8 mouse cellular contexts compared by ENCODE assay signal in the genomic region with DNA sequence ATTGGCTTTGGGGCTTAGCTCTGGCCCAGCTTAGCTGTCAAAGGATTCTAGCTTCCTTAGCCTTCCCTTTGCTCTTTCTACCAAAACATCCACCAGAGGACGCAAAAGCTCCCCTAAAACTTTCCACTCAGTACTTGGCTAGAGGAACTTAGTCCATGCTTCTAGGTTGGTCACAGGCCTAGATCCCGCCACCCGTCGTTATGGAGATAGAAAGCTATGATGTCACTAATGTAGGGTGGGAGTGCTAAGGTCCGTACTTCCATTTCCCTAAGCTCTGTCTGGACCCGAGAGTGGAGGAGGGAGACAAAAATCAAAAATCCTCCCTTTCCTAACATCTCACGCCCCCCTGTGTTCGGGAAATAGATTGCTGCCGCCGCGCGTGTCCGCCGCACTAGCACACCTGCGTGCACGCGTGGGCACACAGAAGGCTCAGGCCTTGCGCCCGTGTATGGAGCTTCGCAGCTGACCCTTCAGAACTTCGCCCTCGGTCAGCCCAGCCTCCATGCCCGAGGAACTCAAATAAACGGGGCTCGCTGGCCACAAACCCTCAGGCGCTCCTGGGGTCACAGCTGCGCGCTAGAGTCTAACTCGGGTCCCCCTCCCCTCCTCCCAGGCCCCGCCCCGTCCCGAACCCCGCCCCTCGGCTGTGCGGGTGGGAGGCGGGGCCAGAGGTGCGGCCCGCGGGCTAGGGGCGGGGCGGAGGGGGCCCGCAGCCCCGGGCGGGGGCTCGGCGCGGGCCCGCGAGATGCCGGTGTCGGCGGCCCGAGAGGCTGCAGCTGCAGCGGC. TPM values are rescaled to one million over a fixed set of nuclear protein-coding genes. Genes with fewer than 3 reads are reported as not detected.
A peak's percentile ranks its signal among the peaks of the same experiment; 100 is the strongest.
DNase-seq lines count a peak whose midpoint lies in the region; ATAC-seq and TF ChIP-seq lines count a peak whose summit lies in the region.

No protein-coding gene starts in this region.

- H3K36me3 ChIP-seq in embryonic facial prominence, embryonic 13.5 days: no peaks in the 10 kb centered on the region
- H3K36me3 ChIP-seq in heart, adult 2 months (ENCODE audit: control insufficient read depth, insufficient read depth, low read length): no peaks in the 10 kb centered on the region
- H3K36me3 ChIP-seq in kidney, adult 2 months (ENCODE audit: control insufficient read depth, insufficient read depth, low read length): no peaks in the 10 kb centered on the region
- H3K36me3 ChIP-seq in limb, embryonic 10.5 days: no peaks in the 10 kb centered on the region
- H3K36me3 ChIP-seq in midbrain, embryonic 11.5 days (ENCODE audit: control insufficient read depth, insufficient read depth, low read length): no peaks in the 10 kb centered on the region

- TF ChIP-seq EP300 in heart, adult 2 months (IDR thresholded peaks at IDR 0.05; ENCODE audit: insufficient read depth, low read depth, low read length): no peak

- peak overlapping the region; percentile 79 for H3K9ac ChIP-seq in embryonic facial prominence, embryonic 13.5 days
- H3K9ac ChIP-seq in heart, adult 2 months (ENCODE audit: low read depth, low read length): peak overlapping the region; percentile 81
- peak overlapping the region; percentile 84 for H3K9ac ChIP-seq in midbrain, embryonic 11.5 days (ENCODE audit: low read length)

- intact Hi-C loops in heart, adult 2 months (cut with DNase I): loop anchor here (5.0 kb wide), 1 partner anchor 85 kb away; the partner anchor contains the start of genes Brca1 and Nbr1

- peak overlapping the region; percentile 72 for H3K4me3 ChIP-seq in embryonic facial prominence, embryonic 13.5 days
- H3K4me3 ChIP-seq in heart, adult 2 months: peak overlapping the region; percentile 68
- peak overlapping the region; percentile 57 for H3K4me3 ChIP-seq in kidney, adult 2 months (ENCODE audit: insufficient read depth, low read depth, low read length)
- peak overlapping the region; percentile 94 for H3K4me3 ChIP-seq in limb, embryonic 10.5 days
- H3K4me3 ChIP-seq in midbrain, embryonic 11.5 days (ENCODE audit: low read depth, low read length): peak overlapping the region; percentile 85

- no peaks in the 10 kb centered on the region for H3K9me3 ChIP-seq in embryonic facial prominence, embryonic 13.5 days
- H3K9me3 ChIP-seq in limb, embryonic 10.5 days (replicated peaks): no peaks in the 10 kb centered on the region
- no peaks in the 10 kb centered on the region for H3K9me3 ChIP-seq in midbrain, embryonic 11.5 days (ENCODE audit: control insufficient read depth, low read length)

- no peak for TF ChIP-seq POLR2A in heart, adult 2 months (IDR thresholded peaks at IDR 0.05; ENCODE audit: insufficient read depth, low read depth, low read length)
- no peak for TF ChIP-seq POLR2A in kidney, adult 2 months (IDR thresholded peaks at IDR 0.05; ENCODE audit: low read depth, low read length)

- under 1% methylated on average over 52 of the region's 54 CpGs for WGBS in embryonic facial prominence, embryonic 13.5 days
- 1% methylated on average over 54 of the region's 54 CpGs for WGBS in heart, adult 2 months
- WGBS in kidney, adult 2 months: 1% methylated on average over 54 of the region's 54 CpGs
- under 1% methylated on average over 54 of the region's 54 CpGs for WGBS in limb, embryonic 10.5 days
- under 1% methylated on average over 40 of the region's 54 CpGs for WGBS in midbrain, embryonic 11.5 days

- TF ChIP-seq CTCF in heart, adult 2 months (IDR thresholded peaks at IDR 0.05): peak; percentile 76
- TF ChIP-seq CTCF in kidney, adult 2 months (conservative IDR thresholded peaks at IDR 0.05; ENCODE audit: insufficient read depth, insufficient read length, low read depth, low read length): peak; percentile 62

- H3K4me2 ChIP-seq in embryonic facial prominence, embryonic 13.5 days: peak overlapping the region; percentile 94
- H3K4me2 ChIP-seq in midbrain, embryonic 11.5 days: peak overlapping the region; percentile 83

- DNase-seq in 3134 (ENCODE audit: extremely low read depth, insufficient read length, low spot score): peak; percentile 87
- peak; percentile 83 for DNase-seq in adrenal gland, postnatal 10 days
- DNase-seq in heart, adult 2 months: peak; percentile 81 to 84
- peak; percentile 85 for DNase-seq in kidney, adult 2 months
- peak; percentile 87 for DNase-seq in limb, embryonic 10.5 days (ENCODE audit: low spot score)
- peak; percentile 99 for DNase-seq in midbrain, embryonic 11.5 days (ENCODE audit: low spot score, missing footprints)
- peak; percentile 67 for DNase-seq in right cerebral cortex, postnatal 4 days

- H3K4me1 ChIP-seq in embryonic facial prominence, embryonic 13.5 days: peaks cover 42% of the 10 kb centered on the region
- H3K4me1 ChIP-seq in heart, adult 2 months (ENCODE audit: control insufficient read depth, insufficient read depth, low read length): peaks cover 3% of the 10 kb centered on the region
- H3K4me1 ChIP-seq in kidney, adult 2 months (ENCODE audit: control insufficient read depth, insufficient read depth, low read length): peaks cover 11% of the 10 kb centered on the region; the same call in 1 of the 2 replicates
- H3K4me1 ChIP-seq in limb, embryonic 10.5 days: peaks cover 66% of the 10 kb centered on the region
- peaks cover 51% of the 10 kb centered on the region for H3K4me1 ChIP-seq in midbrain, embryonic 11.5 days (ENCODE audit: control insufficient read depth, insufficient read depth, low read length)

- peak; percentile 77; the same call in 1 of the 2 replicates for ATAC-seq in embryonic facial prominence, embryonic 13.5 days (ENCODE audit: insufficient number of reproducible peaks, insufficient read depth, low FRiP score, low TSS enrichment, low read depth)
- peak; percentile 76 for ATAC-seq in midbrain, embryonic 11.5 days (ENCODE audit: low FRiP score)

- H3K27me3 ChIP-seq in embryonic facial prominence, embryonic 13.5 days: peaks cover 5% of the 10 kb centered on the region; the same call in 1 of the 2 replicates
- H3K27me3 ChIP-seq in heart, adult 2 months (ENCODE audit: control insufficient read depth, insufficient read depth, low read length): no peaks in the 10 kb centered on the region
- no peaks in the 10 kb centered on the region for H3K27me3 ChIP-seq in kidney, adult 2 months (replicated peaks; ENCODE audit: control insufficient read depth, insufficient read depth, low read length)
- peaks cover 46% of the 10 kb centered on the region for H3K27me3 ChIP-seq in limb, embryonic 10.5 days (ENCODE audit: low read depth, poor library complexity, severe bottlenecking)
- H3K27me3 ChIP-seq in midbrain, embryonic 11.5 days (ENCODE audit: control insufficient read depth, insufficient read depth, low read length): peaks cover 2% of the 10 kb centered on the region; the same call in 1 of the 2 replicates

- 0 out of 2 replicates have a peak overlapping the region, but pooled peaks have one; percentile 11 for H3K27ac ChIP-seq in embryonic facial prominence, embryonic 13.5 days
- peak overlapping the region; percentile 65 for H3K27ac ChIP-seq in heart, adult 2 months
- no peak overlapping the region; the same call in 1 of the 2 replicates for H3K27ac ChIP-seq in kidney, adult 2 months (ENCODE audit: insufficient read depth, low read depth, low read length)
- peak overlapping the region; percentile 84 for H3K27ac ChIP-seq in limb, embryonic 10.5 days
- H3K27ac ChIP-seq in midbrain, embryonic 11.5 days (ENCODE audit: low read depth, low read length): peak overlapping the region; percentile 76

- no peaks in the 10 kb centered on the region for H3K79me2 ChIP-seq in heart, adult 2 months (replicated peaks; ENCODE audit: control insufficient read depth, insufficient read depth, low read length)

RNA-seq across cellular contexts. Expression of gene Vat1, which starts 1.6 kb away (rescaled TPM):
- 10 to 100 TPM; 79.4 to 87.3 TPM for total RNA-seq in adrenal gland, postnatal 10 days (2021)
- polyA plus RNA-seq in embryonic facial prominence, embryonic 13.5 days (2015; fragmentation: Nextera tagmentation; extraction: Ambion mirVana): 34.2 and 37.5 TPM in 2 replicates
- 10 to 100 TPM; 20.4 to 21.4 TPM for total RNA-seq in heart, adult 2 months (2021)
- 29.6 and 35.0 TPM in 2 replicates for polyA plus RNA-seq in heart, adult 2 months (2012; rRNA removed)
- polyA plus RNA-seq in kidney, adult 2 months (2012; rRNA removed): 59.2 and 62.5 TPM in 2 replicates
- polyA plus RNA-seq in limb, embryonic 10.5 days (2016; fragmentation: Nextera tagmentation; extraction: Ambion mirVana): 14.6 and 17.2 TPM in 2 replicates
- 43.5 and 47.6 TPM in 2 replicates for polyA plus RNA-seq in midbrain, embryonic 11.5 days (2014; fragmentation: Nextera tagmentation; extraction: Ambion mirVana)

RNA-seq across cellular contexts. Expression of gene Rnd2, which starts 2.9 kb away (rescaled TPM):
- total RNA-seq in adrenal gland, postnatal 10 days (2021): 10 to 100 TPM; 10.6 to 11.0 TPM
- 14.0 and 16.8 TPM in 2 replicates for polyA plus RNA-seq in embryonic facial prominence, embryonic 13.5 days (2015; fragmentation: Nextera tagmentation; extraction: Ambion mirVana)
- total RNA-seq in heart, adult 2 months (2021): 1 to 10 TPM; 6.5 to 8.0 TPM
- polyA plus RNA-seq in heart, adult 2 months (2012; rRNA removed): 5.8 and 9.8 TPM in 2 replicates
- polyA plus RNA-seq in kidney, adult 2 months (2012; rRNA removed): 14.1 and 15.3 TPM in 2 replicates
- 5.0 and 6.3 TPM in 2 replicates for polyA plus RNA-seq in limb, embryonic 10.5 days (2016; fragmentation: Nextera tagmentation; extraction: Ambion mirVana)
- polyA plus RNA-seq in midbrain, embryonic 11.5 days (2014; fragmentation: Nextera tagmentation; extraction: Ambion mirVana): 35.5 and 37.5 TPM in 2 replicates

RNA-seq across cellular contexts. Expression of gene Ifi35, which starts 19.5 kb away (rescaled TPM):
- 10 to 100 TPM; 23.0 to 24.9 TPM for total RNA-seq in adrenal gland, postnatal 10 days (2021)
- 9.1 and 10.9 TPM in 2 replicates for polyA plus RNA-seq in embryonic facial prominence, embryonic 13.5 days (2015; fragmentation: Nextera tagmentation; extraction: Ambion mirVana)
- total RNA-seq in heart, adult 2 months (2021): 10 to 100 TPM; 11.5 to 12.6 TPM
- 25.5 and 29.4 TPM in 2 replicates for polyA plus RNA-seq in heart, adult 2 months (2012; rRNA removed)
- polyA plus RNA-seq in kidney, adult 2 months (2012; rRNA removed): 25.6 and 29.6 TPM in 2 replicates
- 2.3 and 3.1 TPM in 2 replicates for polyA plus RNA-seq in limb, embryonic 10.5 days (2016; fragmentation: Nextera tagmentation; extraction: Ambion mirVana)
- 2.7 and 4.1 TPM in 2 replicates for polyA plus RNA-seq in midbrain, embryonic 11.5 days (2014; fragmentation: Nextera tagmentation; extraction: Ambion mirVana)

RNA-seq across cellular contexts. Expression of gene Rpl27, which starts 25.6 kb away (rescaled TPM):
- 10 to 100 TPM; 75.5 to 92.7 TPM for total RNA-seq in adrenal gland, postnatal 10 days (2021)
- 342 and 404 TPM in 2 replicates for polyA plus RNA-seq in embryonic facial prominence, embryonic 13.5 days (2015; fragmentation: Nextera tagmentation; extraction: Ambion mirVana)
- 10 to 100 TPM; 38.3 to 48.4 TPM for total RNA-seq in heart, adult 2 months (2021)
- polyA plus RNA-seq in heart, adult 2 months (2012; rRNA removed): 234 and 242 TPM in 2 replicates
- polyA plus RNA-seq in kidney, adult 2 months (2012; rRNA removed): 408 and 409 TPM in 2 replicates
- polyA plus RNA-seq in limb, embryonic 10.5 days (2016; fragmentation: Nextera tagmentation; extraction: Ambion mirVana): 448 and 536 TPM in 2 replicates
- polyA plus RNA-seq in midbrain, embryonic 11.5 days (2014; fragmentation: Nextera tagmentation; extraction: Ambion mirVana): 385 and 399 TPM in 2 replicates

RNA-seq across cellular contexts. Expression of gene Ptges3l, which starts 42.5 kb away (rescaled TPM):
- total RNA-seq in adrenal gland, postnatal 10 days (2021): 1 to 10 TPM; 5.6 to 9.5 TPM
- polyA plus RNA-seq in embryonic facial prominence, embryonic 13.5 days (2015; fragmentation: Nextera tagmentation; extraction: Ambion mirVana): 5.5 and 8.1 TPM in 2 replicates
- 10 to 100 TPM; 50.6 to 58.3 TPM for total RNA-seq in heart, adult 2 months (2021)
- 56.8 and 81.6 TPM in 2 replicates for polyA plus RNA-seq in heart, adult 2 months (2012; rRNA removed)
- 4.6 and 6.0 TPM in 2 replicates for polyA plus RNA-seq in kidney, adult 2 months (2012; rRNA removed)
- 4.0 and 4.7 TPM in 2 replicates for polyA plus RNA-seq in limb, embryonic 10.5 days (2016; fragmentation: Nextera tagmentation; extraction: Ambion mirVana)
- 1.7 and 2.4 TPM in 2 replicates for polyA plus RNA-seq in midbrain, embryonic 11.5 days (2014; fragmentation: Nextera tagmentation; extraction: Ambion mirVana)
